Mouse (Mus musculus): ENCODE results near the gene Atp6v0a1.

- TF ChIP-seq CTCF (IDR thresholded peaks at IDR 0.05; ENCODE audit: low read depth) (no peak), EP300 (IDR thresholded peaks at IDR 0.05; ENCODE audit: low read depth) (no peak)
Observed at GRCm38 (mm10) chr11:101080421-101080820, 71.2 kb downstream of the Atp6v0a1 start.

Data from liver, postnatal 0 days (tissue).